Mouse (Mus musculus) embryonic facial prominence, embryonic 10.5 days (tissue): ENCODE results near the gene Cacna1h. TPM values are rescaled to one million over a fixed set of nuclear protein-coding genes. Genes with fewer than 3 reads are reported as not detected.
A peak's percentile ranks its signal among the peaks of the same experiment; 100 is the strongest.

Source experiments
- DNase-seq: peaks from one replicate; pipeline ENCODE4 v3.0.0-alpha.2; 2017; ENCODE audit warnings: low spot score
- H3K27ac ChIP-seq: fragments of 300-500 bp; sonication (generic); replicated peaks from 2 replicates; pipeline ENCODE4 v1.5.1; 2016; ENCODE audit warnings: mild to moderate bottlenecking
- H3K27me3 ChIP-seq: fragments of 300-500 bp; sonication (generic); replicated peaks from 2 replicates; pipeline ENCODE4 v1.6.1; 2016; ENCODE audit warnings: low read depth, mild to moderate bottlenecking; ENCODE audit not compliant: poor library complexity, severe bottlenecking
- H3K36me3 ChIP-seq: fragments of 300-500 bp; sonication (generic); replicated peaks from 2 replicates; pipeline ENCODE4 v1.6.1; 2016; ENCODE audit warnings: mild to moderate bottlenecking, moderate library complexity
- H3K4me1 ChIP-seq: fragments of 300-500 bp; sonication (generic); 2 replicates; pipeline ENCODE4 v1.6.1; 2016
- H3K4me3 ChIP-seq: fragments of 300-500 bp; sonication (generic); 2 replicates; pipeline ENCODE4 v1.5.1; 2016; ENCODE audit warnings: mild to moderate bottlenecking, moderate library complexity
- H3K9me3 ChIP-seq: fragments of 300-500 bp; sonication (generic); 2 replicates; pipeline ENCODE4 v1.6.1; 2016; ENCODE audit warnings: mild to moderate bottlenecking
- WGBS: fragments of 180-500 bp; shearing (Covaris S2); methylation state at CpG from one replicate; pipeline ENCODE4 v1.1.7; 2016; 5-methylcytosine and 5-hydroxymethylcytosine counted together
- polyA plus RNA-seq: library from polyadenylated mRNA; unstranded; fragments of >200 nt; fragmentation: Nextera tagmentation; extraction: Ambion mirVana; gene quantifications from 2 replicates; pipeline ENCODE4 v1.2.1, GENCODE M21; 2016

The Cacna1h gene
- polyA plus RNA-seq, 1 experiment from 2014 or later: 2.9 TPM

- H3K4me3 ChIP-seq: no peak overlapping the region
- peaks cover 20% of the 10 kb centered on the region for H3K4me1 ChIP-seq
- DNase-seq: no peak
- WGBS: 85% methylated on average over 4 of the region's 4 CpGs
- H3K36me3 ChIP-seq: no peaks in the 10 kb centered on the region
- H3K27ac ChIP-seq: no peak overlapping the region
- H3K9me3 ChIP-seq: no peaks in the 10 kb centered on the region
- H3K27me3 ChIP-seq: peaks cover 6% of the 10 kb centered on the region; the same call in 1 of the 2 replicates
These were observed 30.5 kb upstream of the Cacna1h start for GRCm38 (mm10) chr17:25464091-25464490.

- H3K27me3 ChIP-seq: no peaks in the 10 kb centered on the region
- H3K27ac ChIP-seq: peak overlapping the region; percentile 30; the same call in 1 of the 2 replicates
- H3K36me3 ChIP-seq: no peaks in the 10 kb centered on the region
- 65% methylated on average over 4 of the region's 4 CpGs for WGBS
- no peak overlapping the region for H3K4me3 ChIP-seq
- DNase-seq: no peak
- H3K9me3 ChIP-seq: no peaks in the 10 kb centered on the region
- peaks cover 20% of the 10 kb centered on the region for H3K4me1 ChIP-seq
These were observed 29.9 kb upstream of the Cacna1h start for GRCm38 (mm10) chr17:25463326-25463945.

GRCm38 (mm10) chr17:25462236-25462875 lies 28.8 kb upstream of the Cacna1h start:
- 29% methylated on average over 9 of the region's 9 CpGs for WGBS
- DNase-seq: peak; percentile 30
- Histone ChIP-seq H3K36me3 (no peaks in the 10 kb centered on the region), H3K27ac (peak overlapping the region; percentile 57), H3K4me3 (no peak overlapping the region), H3K4me1 (peaks cover 20% of the 10 kb centered on the region), H3K27me3 (no peaks in the 10 kb centered on the region), H3K9me3 (no peaks in the 10 kb centered on the region)

GRCm38 (mm10) chr17:25456540-25456939 lies 23.0 kb upstream of the Cacna1h start:
- Histone ChIP-seq H3K27ac (no peak overlapping the region; the same call in 1 of the 2 replicates), H3K36me3 (no peaks in the 10 kb centered on the region), H3K27me3 (peaks cover 7% of the 10 kb centered on the region; the same call in 1 of the 2 replicates), H3K4me1 (peaks cover 8% of the 10 kb centered on the region; the same call in 1 of the 2 replicates), H3K9me3 (no peaks in the 10 kb centered on the region), H3K4me3 (no peak overlapping the region)
- 57% methylated on average over 8 of the region's 8 CpGs for WGBS
- no peak for DNase-seq

- 51% methylated on average over 2 of the region's 2 CpGs for WGBS
- peak within 1 kb of the TSS; percentile 61 for H3K27ac ChIP-seq
- DNase-seq: no peak
These were observed 20.7 kb upstream of the Cacna1h start, which contains the start of gene Tekt4 for GRCm38 (mm10) chr17:25454272-25454671. Tekt4 (plus strand) TSS chr17:25454615.

GRCm38 (mm10) chr17:25452246-25452965 lies 18.8 kb upstream of the Cacna1h start:
- H3K4me1 ChIP-seq: peaks cover 19% of the 10 kb centered on the region
- H3K9me3 ChIP-seq: no peaks in the 10 kb centered on the region
- H3K4me3 ChIP-seq: no peak overlapping the region
- DNase-seq: no peak
- WGBS: 83% methylated on average over 5 of the region's 5 CpGs
- H3K36me3 ChIP-seq: no peaks in the 10 kb centered on the region
- H3K27me3 ChIP-seq: peaks cover 7% of the 10 kb centered on the region; the same call in 1 of the 2 replicates
- H3K27ac ChIP-seq: no peak overlapping the region

More at GRCm38 (mm10) chr17:25454272-25454671, 20.7 kb upstream of the Cacna1h start, which contains the start of gene Tekt4:
- no peaks in the 10 kb centered on the region for H3K36me3 ChIP-seq
- no peak within 1 kb of the TSS for H3K4me3 ChIP-seq
- peaks cover 7% of the 10 kb centered on the region; the same call in 1 of the 2 replicates for H3K27me3 ChIP-seq
- H3K9me3 ChIP-seq: no peaks in the 10 kb centered on the region
- peaks cover 15% of the 10 kb centered on the region for H3K4me1 ChIP-seq

- no peak for DNase-seq
- Histone ChIP-seq H3K36me3 (no peaks in the 10 kb centered on the region), H3K4me3 (no peak overlapping the region), H3K9me3 (no peaks in the 10 kb centered on the region), H3K27ac (0 out of 2 replicates have a peak overlapping the region, but pooled peaks have one; percentile 21), H3K4me1 (peaks cover 21% of the 10 kb centered on the region), H3K27me3 (no peaks in the 10 kb centered on the region; the same call in 1 of the 2 replicates)
- 60% methylated on average over 4 of the region's 4 CpGs for WGBS
These were observed 16.7 kb upstream of the Cacna1h start for GRCm38 (mm10) chr17:25450329-25450728.

GRCm38 (mm10) chr17:25447865-25448264 lies 14.3 kb upstream of the Cacna1h start:
- Histone ChIP-seq H3K27ac (no peak overlapping the region), H3K9me3 (no peaks in the 10 kb centered on the region), H3K27me3 (no peaks in the 10 kb centered on the region; the same call in 1 of the 2 replicates), H3K4me3 (no peak overlapping the region), H3K36me3 (no peaks in the 10 kb centered on the region), H3K4me1 (peaks cover 32% of the 10 kb centered on the region)
- no peak for DNase-seq
- 84% methylated on average over 12 of the region's 12 CpGs for WGBS

- Histone ChIP-seq H3K4me1 (peaks cover 36% of the 10 kb centered on the region), H3K27ac (no peak overlapping the region), H3K9me3 (no peaks in the 10 kb centered on the region), H3K27me3 (no peaks in the 10 kb centered on the region), H3K4me3 (no peak overlapping the region), H3K36me3 (no peaks in the 10 kb centered on the region)
- 87% methylated on average over 3 of the region's 3 CpGs for WGBS
- DNase-seq: no peak
These were observed 12.3 kb upstream of the Cacna1h start for GRCm38 (mm10) chr17:25445841-25446240.

- WGBS: 56% methylated on average over 4 of the region's 4 CpGs
- H3K27ac ChIP-seq: no peak overlapping the region
These were observed 11.5 kb upstream of the Cacna1h start for GRCm38 (mm10) chr17:25445074-25445473.

GRCm38 (mm10) chr17:25442889-25443288 lies 9.3 kb upstream of the Cacna1h start:
- DNase-seq: no peak
- peaks cover 30% of the 10 kb centered on the region for H3K4me1 ChIP-seq
- H3K36me3 ChIP-seq: no peaks in the 10 kb centered on the region
- H3K9me3 ChIP-seq: no peaks in the 10 kb centered on the region
- 75% methylated on average over 3 of the region's 3 CpGs for WGBS
- no peak overlapping the region for H3K4me3 ChIP-seq
- no peak overlapping the region for H3K27ac ChIP-seq
- no peaks in the 10 kb centered on the region for H3K27me3 ChIP-seq

More at GRCm38 (mm10) chr17:25445074-25445473, 11.5 kb upstream of the Cacna1h start:
- Histone ChIP-seq H3K4me3 (no peak overlapping the region), H3K4me1 (peaks cover 37% of the 10 kb centered on the region), H3K27me3 (no peaks in the 10 kb centered on the region), H3K9me3 (no peaks in the 10 kb centered on the region), H3K36me3 (no peaks in the 10 kb centered on the region)
- no peak for DNase-seq

- H3K36me3 ChIP-seq: no peaks in the 10 kb centered on the region
- WGBS: 82% methylated on average over 6 of the region's 6 CpGs
- peaks cover 5% of the 10 kb centered on the region for H3K27me3 ChIP-seq
- no peak for DNase-seq
- H3K27ac ChIP-seq: no peak overlapping the region
- no peaks in the 10 kb centered on the region for H3K9me3 ChIP-seq
- H3K4me1 ChIP-seq: peaks cover 30% of the 10 kb centered on the region
- H3K4me3 ChIP-seq: no peak overlapping the region
These were observed 7.8 kb upstream of the Cacna1h start for GRCm38 (mm10) chr17:25441417-25441816.
